Mouse (Mus musculus) hindlimb bud, embryonic 11.5 days (tissue): Measurements from ENCODE around the gene Tpt1.
"Not testable (repeated sequence)": the region's sequence is repeated elsewhere in the genome, so short reads cannot be mapped to it uniquely, and the experiment has no call there.

Experiments
- DNase-seq: peaks from one replicate; pipeline ENCODE4 v3.0.0-alpha.2; 2012; ENCODE audit warnings: low read depth, low spot score; ENCODE audit errors: extremely low spot score

The Tpt1 gene

DNA sequence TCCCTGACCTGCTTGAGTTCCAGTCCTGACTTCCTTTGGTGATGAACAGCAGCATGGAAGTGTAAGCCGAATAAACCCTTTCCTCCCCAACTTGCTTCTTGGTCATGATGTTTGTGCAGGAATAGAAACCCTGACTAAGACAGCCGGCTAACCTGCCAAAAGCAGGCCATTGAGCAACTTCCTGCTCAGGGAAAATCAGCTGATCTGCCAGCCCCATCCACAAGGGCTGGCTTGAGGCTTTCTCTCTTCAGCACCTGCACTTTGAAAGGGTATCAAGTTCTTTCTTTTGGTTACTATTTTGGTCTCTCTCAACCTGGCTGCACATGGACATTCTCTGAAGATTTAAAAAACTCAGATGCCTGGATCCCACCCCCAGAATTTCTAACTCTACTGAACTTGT lies 3.1 kb upstream of the Tpt1 start:
- DNase-seq = not testable (repeated sequence)

DNA sequence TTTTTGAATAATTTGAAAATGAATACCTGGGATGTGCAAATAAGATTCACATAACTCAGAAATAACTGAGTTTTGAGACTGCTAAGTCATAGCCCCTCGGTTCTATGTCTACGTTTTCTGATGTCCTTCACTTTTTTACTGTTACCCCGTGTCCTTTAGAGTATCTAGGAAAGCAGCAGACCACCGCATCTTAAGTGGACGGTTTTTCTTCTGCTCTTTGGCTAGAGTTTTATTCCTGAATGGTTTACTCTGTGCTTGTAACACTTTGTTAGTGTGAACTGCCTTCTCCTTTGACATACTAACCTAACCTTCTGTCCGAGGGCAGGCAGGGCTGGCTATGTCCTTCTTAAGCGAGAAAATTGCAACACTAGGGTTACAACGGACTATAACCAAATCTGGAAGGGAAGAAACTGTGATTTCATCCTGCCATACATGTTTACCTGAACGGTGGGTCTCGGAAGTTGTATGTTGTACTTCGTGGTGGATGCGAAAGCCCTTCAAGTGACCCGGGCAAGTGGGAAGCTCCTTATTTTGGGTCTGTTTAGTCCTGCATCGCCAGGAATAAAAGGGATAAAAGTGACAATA lies 690 bp upstream of the Tpt1 start:
- no peak for DNase-seq

DNA sequence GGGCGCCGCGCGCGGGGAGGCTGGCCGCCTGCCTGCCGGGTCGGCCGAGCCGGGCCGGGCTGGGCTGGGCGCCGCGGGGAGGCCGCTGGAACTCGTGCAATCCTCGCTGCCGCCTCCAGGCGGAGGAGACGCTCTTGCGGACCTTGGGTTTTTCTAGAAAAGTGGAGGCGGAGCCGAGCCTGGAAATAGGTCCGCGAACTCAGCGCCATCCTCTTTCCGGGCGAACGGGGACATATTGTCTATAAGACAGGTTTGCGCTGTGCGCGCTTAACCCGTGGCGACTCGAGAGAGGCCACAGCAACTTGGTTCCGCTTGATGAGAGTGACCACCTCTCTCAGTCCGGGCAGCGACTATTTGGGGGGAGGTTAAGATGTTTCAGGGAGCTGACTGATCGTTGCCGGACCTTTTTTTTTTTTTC lies 814 bp downstream of the Tpt1 start:
- DNase-seq = no peak

DNA sequence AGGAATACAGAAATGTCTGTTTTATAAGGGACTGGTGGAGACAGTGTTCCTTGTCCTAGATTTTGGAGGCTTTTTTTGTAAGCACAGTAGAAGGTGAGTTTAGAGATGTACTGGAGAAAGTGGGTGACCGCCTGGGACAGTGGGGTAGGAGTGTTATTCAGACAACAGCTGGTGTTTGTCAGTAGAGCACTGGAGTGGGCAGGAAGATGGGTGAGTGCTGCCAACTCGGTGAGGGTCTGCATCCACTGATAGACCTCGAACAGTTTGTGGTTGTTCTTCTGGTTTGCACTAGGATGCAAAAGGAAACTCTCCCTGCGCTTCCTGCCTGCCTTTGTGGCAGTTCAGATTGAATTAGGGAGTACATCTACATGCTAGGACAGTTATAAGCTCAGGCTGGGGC lies 2.8 kb downstream of the Tpt1 start:
- DNase-seq = no peak

DNA sequence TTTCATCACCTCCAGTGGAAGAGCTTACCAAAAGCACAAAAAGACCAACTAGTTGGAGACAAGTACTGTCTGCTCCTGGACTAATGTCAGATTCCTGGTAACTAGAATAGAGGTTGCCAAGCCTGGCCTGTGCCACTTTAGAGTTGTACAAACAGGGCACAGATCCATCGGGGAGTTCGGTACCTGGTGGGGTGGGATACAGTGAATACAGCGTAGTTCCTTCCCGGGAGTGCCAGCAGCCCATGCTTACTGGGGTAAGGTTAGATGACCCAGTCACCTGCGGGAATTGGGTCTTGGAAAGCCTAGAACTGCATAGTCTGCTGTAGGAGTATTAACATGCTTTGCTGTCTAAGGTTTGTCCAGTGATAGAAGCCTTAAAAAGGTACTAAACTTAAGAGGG lies 3.6 kb downstream of the Tpt1 start:
- no peak for DNase-seq

DNA sequence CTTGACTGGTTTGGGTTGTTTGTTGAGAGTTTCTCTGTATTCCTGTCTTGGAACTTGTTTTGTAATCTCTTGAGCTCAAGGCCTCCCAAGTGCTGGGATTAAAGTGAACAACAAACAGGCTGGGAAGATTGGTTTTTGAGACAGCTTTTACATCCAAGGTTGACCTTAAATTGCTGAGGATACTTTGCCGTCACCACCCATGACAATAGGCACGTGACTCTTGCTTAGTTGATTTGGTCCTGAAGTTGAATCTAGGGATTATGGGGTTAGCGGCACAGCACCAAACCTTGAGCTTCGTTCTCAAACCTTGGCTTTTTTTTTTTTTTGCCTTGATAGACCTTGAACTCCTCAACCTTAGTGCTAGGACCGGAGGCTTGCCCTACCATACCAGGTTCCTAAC lies 4.3 kb downstream of the Tpt1 start:
- DNase-seq = no peak

DNA sequence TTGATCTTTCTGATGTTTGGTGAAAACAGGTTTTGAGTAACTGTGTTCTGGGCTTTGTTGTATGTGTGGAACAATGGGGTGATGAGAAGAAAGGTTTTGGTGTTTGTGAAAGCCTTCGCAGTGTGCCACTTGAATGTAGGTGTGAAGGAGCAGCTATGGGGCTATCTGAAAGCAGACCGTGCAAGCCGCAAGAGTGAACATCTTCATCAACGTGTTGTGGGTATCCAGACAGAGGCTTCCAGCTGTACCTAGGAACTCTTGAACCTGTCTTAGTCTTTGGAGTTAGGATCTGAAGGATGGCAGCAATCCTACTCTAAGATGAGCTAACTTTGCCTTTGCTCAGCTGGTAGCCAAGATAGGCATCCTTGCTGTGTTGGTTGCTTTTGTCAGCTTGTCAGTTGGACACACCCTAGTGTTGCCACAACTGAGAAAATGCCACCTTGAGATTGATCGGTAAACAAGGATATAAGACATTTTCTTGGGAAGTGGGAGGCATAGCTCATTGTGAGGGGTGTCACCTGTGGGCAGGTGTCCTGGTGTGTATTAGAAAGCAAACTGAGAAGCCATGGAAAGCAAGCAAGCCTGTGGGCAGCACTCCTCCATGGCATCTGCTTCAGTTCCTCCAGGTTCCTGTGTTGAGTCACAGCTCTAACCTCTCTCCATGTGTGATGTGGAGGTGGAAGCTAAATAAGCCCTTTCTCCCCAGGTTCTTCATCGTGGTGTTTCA lies 5.1 kb downstream of the Tpt1 start:
- no peak for DNase-seq

DNA sequence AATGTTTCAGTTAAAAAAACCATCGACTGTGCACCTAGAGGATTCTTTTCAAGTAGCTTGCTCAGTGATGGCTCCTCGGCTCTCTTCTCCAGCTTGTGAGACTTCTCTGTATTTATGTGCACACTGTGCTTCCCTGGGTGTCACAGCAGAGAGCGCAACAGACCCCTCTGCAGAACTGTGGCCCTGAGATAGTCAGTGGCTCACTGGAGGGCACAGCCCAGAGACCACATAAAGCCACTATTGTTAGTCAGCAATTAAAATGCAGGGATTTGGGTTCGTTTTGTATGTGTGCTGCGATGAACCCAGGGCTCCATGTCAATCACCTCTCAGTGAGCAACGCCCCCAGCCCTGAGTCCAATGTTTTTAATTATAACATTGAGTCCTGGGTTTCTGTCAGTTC lies 5.9 kb downstream of the Tpt1 start:
- no peak for DNase-seq

DNA sequence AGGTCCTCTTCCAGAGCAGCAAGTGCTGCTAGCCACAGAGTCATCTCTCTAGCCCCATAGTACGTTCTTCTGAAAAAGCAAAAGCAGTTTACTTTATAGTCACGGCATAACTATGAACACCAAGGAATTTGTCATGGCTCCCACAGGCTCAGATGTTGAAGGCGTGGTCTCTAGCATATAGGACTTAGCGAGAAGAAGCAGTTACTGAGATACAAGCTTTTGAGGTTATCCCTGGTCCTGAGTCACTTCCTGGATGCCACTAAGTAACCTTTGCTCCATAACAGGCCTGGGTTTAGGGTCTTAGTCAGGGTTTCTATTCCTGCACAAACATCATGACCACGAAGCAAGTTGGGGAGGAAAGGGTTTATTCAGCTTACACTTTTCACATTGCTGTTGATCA lies 7.1 kb downstream of the Tpt1 start:
- DNase-seq = no peak

DNA sequence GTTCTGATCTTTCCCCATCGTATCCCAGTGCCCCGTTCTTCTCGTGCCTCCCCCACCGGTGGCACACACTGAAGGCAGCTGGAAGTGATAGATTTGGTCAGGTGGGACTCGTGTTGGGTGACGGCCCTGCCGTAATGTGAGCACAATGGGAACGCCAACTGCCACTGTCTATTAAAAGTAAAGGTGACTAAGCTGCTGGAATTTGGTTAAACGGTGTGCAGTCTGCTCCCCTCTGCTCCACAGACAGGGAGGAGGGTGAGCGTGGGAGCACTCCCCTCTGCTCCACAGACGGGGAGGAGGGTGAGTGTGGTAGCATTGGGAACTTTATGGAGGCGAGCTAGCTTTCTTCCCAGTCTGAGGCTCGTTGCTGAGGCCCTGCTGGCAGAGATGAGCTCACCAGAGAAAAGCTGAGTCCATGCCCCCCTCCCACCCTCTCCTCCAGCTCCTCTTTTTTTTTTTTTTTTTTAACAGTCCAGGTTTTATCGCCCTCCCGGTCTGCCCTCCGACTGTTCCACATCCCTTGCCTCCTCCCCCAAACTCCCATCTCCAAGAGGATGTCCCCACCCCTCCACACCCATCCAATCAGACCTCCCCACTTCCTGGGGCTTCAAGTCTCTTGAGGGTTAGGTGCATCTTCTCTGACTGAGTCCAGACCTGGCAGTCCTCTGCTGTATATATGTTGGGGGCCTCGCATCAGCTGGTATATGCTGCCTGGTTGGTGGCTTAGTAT lies 10.5 kb downstream of the Tpt1 start:
- no peak for DNase-seq

DNA sequence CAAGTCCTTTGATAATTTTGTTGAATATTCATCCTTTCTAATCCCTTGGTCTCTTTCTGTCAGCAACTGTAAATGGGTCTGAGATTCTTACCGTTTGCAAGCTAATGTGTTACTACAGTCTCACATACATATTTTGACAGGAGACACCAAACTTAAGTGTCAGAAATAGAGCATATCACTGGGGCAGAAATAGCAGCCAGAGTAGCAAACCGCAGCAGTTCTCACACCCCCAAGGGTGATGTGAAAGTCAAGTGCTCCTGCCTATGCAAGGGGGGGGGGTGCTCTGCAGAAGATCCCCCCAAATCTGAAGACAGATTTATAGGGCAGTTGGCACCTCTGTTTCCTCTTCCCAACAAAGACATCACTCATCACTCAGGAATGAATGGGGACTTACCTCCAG lies 13.3 kb downstream of the Tpt1 start:
- DNase-seq = no peak

DNA sequence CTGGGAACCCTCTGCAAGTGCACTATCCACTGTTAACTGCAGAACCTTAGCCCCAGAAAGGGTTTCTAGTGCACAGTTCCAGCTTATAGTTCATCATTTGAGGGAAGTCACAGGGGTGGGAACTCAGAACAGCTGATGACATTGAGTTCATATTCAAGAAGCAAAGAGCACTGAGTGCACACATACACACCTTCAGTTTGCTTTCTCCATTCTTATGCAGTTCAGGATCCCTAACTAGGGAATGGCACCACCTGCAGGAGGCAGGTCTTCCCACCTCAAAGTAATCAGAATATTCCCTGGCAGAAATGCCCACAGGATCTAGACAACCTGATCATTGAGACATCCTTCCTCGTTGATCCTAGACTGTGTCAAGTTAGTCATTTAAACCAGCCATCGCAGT lies 14.7 kb downstream of the Tpt1 start:
- DNase-seq = no peak

DNA sequence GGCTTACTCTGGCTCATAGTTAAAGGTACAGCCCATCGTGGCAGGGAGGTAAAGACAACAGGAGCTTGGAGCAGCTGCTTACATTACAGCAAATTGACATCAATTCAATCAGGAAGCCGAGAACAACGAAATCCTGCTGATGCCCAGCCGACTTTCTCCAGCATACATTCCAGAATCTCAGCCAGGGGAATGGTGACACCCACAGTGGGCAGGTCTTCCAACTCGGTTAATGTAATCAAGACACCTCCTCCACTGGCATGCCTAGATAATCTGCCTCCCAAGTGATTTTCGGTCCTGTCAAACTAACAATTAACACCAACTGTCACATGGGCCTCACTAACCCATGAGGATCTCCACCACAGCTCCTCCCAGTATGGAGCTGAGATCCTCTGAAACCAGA lies 17.8 kb downstream of the Tpt1 start:
- no peak for DNase-seq

DNA sequence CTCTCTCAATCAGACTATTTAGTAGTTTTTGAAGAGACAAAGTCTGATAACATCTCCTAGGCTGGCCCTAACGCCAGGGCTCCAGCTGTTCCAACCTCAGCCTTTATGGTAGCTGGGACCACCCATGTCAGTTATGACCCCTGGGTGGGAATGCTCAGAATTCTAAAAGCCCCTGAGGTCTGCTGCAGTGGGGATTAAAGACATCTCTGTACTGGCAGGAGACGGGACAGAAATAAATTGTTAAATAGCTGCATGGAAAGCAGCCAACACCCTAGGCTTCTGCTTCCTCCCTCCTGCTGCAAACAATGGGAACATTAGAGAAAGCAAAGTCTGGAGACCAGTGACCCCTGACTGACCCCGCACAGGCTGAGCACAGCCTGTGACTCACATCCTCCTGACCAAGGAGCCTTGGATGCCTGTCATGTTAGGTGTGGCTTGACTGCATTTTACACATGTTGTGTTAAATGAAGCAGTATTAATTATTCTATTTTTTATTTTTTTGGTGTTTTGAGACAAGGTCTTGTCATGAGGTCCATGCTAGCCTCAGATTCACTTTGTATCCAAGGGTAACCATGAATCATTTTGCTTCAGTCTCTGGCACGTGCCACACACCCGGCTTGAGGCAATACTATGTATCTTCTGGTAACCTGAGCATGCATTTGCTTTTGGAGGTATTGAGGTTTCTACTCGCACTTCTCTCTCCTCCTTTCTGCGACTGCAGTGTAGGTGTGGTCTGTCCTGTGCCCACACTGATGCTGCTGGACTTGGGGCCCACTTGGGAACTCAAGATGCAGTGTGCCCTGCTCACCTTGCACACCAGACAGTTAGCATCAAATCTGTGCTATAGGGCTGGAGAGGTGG lies 18.9 kb downstream of the Tpt1 start:
- DNase-seq = no peak

DNA sequence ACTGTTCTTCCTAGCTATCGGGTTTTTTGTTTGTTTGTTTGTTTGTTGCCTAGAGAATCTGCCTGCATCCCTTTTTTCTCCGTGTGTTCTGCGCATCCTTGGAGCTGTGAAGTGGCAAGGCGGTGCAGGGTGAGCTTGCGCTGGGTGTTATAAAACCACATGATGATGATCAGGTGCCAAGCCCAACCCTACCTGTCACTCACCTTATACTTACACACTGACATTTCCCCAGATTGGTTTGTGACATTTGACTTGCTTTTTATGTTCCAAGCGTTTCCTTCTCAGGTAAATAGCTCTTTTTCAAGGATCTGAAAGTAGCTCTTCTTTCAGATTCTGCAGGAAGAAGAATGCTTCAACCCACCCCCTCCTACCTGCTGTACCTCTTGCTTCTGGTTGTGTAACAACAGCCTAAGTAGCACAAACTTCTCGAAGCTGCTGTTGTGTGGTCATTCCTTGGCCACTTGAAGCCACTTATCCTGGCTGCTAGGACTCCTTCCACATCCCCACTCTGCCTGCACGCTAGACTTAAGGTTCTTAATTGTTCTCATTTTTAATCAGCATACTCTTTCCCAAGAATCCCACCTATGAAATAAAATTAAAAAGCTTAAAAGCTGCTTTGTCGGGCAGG lies 21.9 kb downstream of the Tpt1 start:
- no peak for DNase-seq

DNA sequence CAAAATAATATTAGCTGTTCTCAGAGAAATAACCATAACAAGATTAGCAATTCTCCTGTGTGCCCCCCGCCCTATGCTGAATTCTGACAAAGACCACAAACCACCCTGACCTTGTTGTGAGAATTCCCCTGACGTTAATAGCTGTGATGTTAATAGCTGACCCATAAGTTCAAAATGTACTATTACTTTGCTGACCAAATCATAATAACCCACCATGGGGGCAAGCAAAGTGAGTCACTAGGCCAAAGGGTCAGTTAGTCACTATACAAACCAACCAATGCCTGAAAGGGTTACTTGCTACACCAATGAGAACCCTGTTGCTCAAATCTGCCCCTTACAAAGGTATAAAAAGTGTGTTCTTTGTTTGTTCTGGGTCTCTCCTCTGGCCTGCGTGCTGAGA lies 23.1 kb downstream of the Tpt1 start:
- DNase-seq = not testable (repeated sequence)

DNA sequence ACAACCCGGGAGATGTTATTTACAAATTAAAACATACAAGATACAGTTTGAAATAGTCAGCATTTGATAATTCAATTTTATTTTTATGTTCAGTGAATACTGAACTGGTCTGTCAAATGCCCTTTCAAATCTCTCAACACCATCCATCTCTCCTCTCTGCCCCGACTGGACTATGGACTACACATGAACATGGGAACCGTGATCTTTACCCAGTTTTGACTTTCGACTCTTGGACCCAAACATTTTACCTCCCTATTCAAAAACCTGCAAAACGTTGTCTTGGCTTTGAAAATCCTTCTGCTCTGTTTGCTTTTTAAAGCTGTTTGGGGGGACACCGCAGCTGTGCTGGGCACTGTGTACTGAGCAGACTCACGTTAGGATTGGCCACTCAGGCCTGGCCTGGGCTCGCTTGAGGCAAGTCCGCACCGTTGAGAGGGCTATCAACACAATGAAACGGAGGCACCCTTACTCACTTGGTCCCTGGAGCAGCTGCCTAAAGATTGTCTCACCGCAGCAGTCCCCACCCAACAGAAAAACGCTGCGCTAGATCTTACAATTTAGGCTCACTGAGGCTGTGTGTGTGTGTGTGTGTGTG lies 25.0 kb downstream of the Tpt1 start:
- no peak for DNase-seq

DNA sequence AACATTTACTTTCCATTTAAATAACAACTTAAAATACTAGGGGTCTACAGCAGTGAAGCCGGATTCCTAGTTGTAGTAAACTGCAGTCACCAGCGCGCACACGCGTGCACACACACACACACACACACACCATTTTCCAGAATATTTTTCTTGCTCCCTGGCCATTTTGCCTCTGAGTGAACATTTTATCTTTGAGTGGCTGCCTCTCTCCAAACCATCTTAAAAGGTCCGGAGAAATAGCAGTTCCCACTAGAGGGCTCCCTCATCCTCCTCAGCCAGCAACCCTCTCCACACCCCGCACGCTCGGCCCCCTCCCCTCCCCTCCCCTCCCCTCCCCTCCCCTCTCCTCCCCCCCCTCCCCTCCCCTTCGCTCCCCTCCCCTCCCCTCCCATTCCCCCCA lies 25.7 kb downstream of the Tpt1 start:
- DNase-seq = no peak

DNA sequence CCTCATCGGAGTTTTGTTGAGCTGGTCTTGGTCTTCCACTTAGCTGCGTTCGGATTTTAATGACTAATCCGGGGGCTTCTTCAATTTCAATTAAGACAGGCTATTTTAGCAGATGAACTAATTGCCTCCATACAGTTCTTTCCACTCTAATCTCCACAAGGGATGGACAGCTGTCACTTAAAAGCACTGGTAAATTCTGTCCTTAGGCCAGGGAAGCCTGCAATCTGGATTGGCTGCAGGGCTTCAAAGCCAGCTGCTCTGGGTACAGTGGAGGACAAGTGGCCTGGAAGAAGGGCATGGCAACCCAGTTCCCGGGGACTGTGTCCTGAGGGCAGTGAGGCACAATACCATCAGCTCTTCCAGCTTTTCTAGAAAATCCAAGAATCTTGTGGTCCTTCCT lies 26.2 kb downstream of the Tpt1 start:
- no peak for DNase-seq

DNA sequence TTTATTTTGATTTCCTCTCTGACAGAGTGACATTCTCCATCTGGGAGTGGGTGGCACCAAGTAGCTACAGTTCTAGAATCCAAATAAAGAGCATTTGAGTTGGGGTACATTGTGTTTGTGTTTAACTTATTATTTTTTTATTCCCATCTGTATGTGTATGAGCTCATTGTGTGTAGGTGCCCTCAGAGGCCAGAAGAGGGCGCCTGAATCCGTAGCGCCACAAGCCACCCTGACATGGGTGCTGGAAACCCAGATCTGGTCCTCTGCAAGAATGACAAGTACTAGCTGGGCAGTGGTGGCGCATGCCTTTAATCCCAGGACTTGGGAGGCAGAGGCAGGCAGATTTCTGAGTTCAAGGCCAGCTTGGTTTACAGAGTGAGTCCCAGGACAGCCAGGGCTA lies 26.9 kb downstream of the Tpt1 start:
- DNase-seq = no peak

DNA sequence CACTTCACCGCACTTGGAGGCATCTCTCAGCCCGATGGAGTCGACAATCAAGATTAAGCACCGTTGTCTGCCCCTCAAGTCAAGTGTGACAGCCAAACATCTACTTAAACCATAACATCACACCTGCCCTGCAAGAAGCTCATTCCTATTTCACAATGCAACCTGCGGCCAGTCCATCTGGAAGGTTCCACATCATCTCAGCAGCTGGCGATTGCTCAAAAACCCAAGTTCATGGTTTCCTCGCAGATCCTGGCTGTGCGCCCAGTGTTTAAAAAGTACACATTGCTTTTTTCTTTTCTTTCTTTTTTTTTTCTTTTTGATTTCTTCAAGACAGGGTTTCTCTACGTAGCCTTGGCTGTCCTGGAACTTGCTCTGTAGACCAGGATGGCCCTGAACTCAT lies 28.7 kb downstream of the Tpt1 start:
- DNase-seq = no peak
